Mouse (Mus musculus): Measurements from ENCODE around the gene Actr8. TPM values are rescaled to one million over a fixed set of nuclear protein-coding genes. Genes with fewer than 3 reads are reported as not detected.

Gene Actr8
- polyA plus RNA-seq, 1 experiment from 2014 or later: 56.0 TPM

Small RNA genes lying within 50 kb of the gene (microRNA-seq; reads per million reads assigned to microRNA genes)
- not detected for gene Mir6947

Other genes starting within 250 kb of the Actr8 start
- 292 and 297 TPM in 2 replicates for gene Selenok, start 10.0 kb upstream of the Actr8 start, polyA plus RNA-seq (2015; fragmentation: Nextera tagmentation; extraction: Ambion mirVana)
- 1.8 and 2.0 TPM in 2 replicates for gene Il17rb, start 30.6 kb downstream of the Actr8 start, polyA plus RNA-seq (2015; fragmentation: Nextera tagmentation; extraction: Ambion mirVana)
- gene Chdh, start 30.7 kb downstream of the Actr8 start, polyA plus RNA-seq (2015; fragmentation: Nextera tagmentation; extraction: Ambion mirVana): 1.2 and 1.4 TPM in 2 replicates

All from stomach, embryonic 16.5 days (tissue).